Mouse (Mus musculus): ENCODE results near the gene Mdm4.
"Not testable (repeated sequence)": the region's sequence is repeated elsewhere in the genome, so short reads cannot be mapped to it uniquely, and the experiment has no call there.

Gene Mdm4

DNA sequence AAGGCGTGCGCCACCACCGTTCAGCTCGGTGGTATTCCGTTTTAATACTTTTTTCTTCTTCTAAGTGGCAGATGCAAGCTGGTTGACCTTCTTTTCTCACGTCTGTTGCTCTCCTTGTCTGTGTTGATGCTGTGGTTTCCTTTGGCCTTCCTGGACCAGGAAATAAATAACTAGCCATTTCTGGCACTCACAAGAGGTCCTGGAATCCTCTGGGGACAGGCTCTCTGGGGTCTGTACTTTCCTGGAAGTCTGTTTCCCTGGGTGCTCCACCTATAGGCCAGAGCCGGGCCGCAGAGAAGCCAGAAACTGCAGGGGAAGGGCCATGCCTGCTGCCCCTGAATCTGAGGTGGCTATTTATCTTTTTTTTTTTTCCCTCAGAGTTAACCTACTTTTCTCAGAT is 24.0 kb upstream of the Mdm4 start:
- in situ Hi-C loops (cut with MboI, MseI): loop anchor here (5.0 to 10.0 kb wide), 2 partner anchors 33 to 250 kb away; partner anchors contain the start of gene Golt1a (in 1 of the 2)

- in situ Hi-C loops (cut with MboI, MseI): loop anchor here (5.0 to 10.0 kb wide), 2 partner anchors 34 to 252 kb away; partner anchors contain the start of gene Golt1a (in 1 of the 2)
Measured at GRCm38 (mm10) chr1:133053034-133053433, 22.7 kb upstream of the Mdm4 start.

GRCm38 (mm10) chr1:133051829-133052228 is 21.5 kb upstream of the Mdm4 start:
- in situ Hi-C loops (cut with MboI, MseI): loop anchor here (5.0 to 10.0 kb wide), 2 partner anchors 35 to 253 kb away; partner anchors contain the start of gene Golt1a (in 1 of the 2)

GRCm38 (mm10) chr1:133050001-133050431 is 19.7 kb upstream of the Mdm4 start:
- in situ Hi-C loops (cut with MboI, MseI): loop anchor here (5.0 to 10.0 kb wide), 2 partner anchors 37 to 255 kb away; partner anchors contain the start of gene Golt1a (in 1 of the 2)

DNA sequence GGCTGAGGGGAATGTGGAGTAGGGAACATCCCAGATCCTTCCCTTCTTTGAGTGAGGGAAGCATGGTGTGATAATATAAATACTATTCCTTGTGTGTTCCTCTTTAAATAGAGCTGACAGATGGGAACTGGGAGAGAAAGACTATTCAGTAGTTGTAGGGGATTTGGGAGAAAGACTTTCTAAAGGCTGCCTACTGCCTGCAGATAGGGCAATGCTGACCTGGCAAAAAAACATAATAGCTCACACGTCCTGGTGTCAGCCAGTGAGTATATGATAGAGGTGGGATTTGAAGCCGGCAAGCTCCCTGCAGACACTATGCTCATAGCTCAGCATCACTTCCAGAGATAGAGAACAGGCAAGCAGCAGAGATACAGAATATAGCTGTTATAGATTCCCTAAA is 18.3 kb upstream of the Mdm4 start:
- in situ Hi-C loops (cut with MboI, MseI): loop anchor here in 1 of 2 experiments (5.0 kb wide), 1 partner anchor 84 kb away; the partner anchor contains the start of gene Ppp1r15b

- in situ Hi-C loops (cut with MboI, MseI): loop anchor here in 1 of 2 experiments (5.0 kb wide), 1 partner anchor 85 kb away; the partner anchor contains the start of gene Ppp1r15b
Measured at GRCm38 (mm10) chr1:133047575-133047974, 17.2 kb upstream of the Mdm4 start.

GRCm38 (mm10) chr1:133046441-133046931 is 16.1 kb upstream of the Mdm4 start:
- in situ Hi-C loops (cut with MboI, MseI): loop anchor here in 1 of 2 experiments (5.0 kb wide), 1 partner anchor 86 kb away; the partner anchor contains the start of gene Ppp1r15b

GRCm38 (mm10) chr1:133045861-133046440 is 15.6 kb upstream of the Mdm4 start:
- in situ Hi-C loops (cut with MboI, MseI): loop anchor here in 1 of 2 experiments (5.0 kb wide), 1 partner anchor 86 kb away; the partner anchor contains the start of gene Ppp1r15b

- in situ Hi-C loops (cut with MboI, MseI): loop anchor here in 1 of 2 experiments (5.0 kb wide), 1 partner anchor 87 kb away; the partner anchor contains the start of gene Ppp1r15b
Measured at GRCm38 (mm10) chr1:133045011-133045860, 14.9 kb upstream of the Mdm4 start, which contains the start of gene Pik3c2b. TSS of gene Pik3c2b (plus strand) at chr1:133045667.

DNA sequence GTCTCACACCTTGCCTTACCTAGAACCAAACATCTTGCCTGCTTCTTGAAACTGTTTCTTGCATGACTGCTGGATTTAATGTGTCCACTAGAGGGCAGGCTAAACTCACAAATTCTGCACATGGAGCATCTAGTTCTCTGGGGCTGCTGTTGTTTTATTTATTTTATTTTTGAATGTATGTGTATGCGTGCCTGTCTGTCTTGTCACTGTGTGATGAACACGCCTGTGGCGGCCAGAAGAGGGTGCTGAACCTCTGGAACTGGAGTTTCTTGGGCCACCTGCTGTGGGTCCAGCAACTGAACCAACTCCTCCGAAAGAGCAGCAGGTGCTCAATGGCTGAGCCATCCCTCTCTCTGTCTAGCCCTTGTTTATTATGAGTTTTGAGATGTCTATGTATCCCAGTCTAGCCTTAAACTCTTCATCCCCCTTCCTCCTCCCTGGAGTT is 9.2 kb upstream of the Mdm4 start:
- in situ Hi-C loops (cut with MboI, MseI): loop anchor here in 1 of 2 experiments (5.0 kb wide), 1 partner anchor 93 kb away; the partner anchor contains the start of gene Ppp1r15b

DNA sequence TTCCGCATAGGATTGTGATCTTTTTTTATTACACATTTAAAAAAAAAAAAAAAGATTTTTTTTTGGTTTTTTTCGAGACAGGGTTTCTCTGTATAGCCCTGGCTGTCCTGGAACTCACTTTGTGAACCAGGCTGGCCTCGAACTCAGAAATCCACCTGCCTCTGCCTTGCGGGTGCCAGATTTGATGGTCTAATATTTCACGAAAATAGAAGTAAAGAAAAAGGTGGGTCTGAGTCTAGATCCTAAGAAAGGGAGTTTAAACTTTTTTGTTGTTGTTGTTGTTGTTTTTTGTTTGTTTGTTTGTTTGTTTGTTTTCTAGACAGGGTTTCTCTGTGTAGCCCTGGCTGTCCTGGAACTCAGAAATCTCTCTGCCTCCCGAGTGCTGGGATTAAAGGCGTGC is 4.3 kb upstream of the Mdm4 start:
- in situ Hi-C loops (cut with MboI, MseI): loop anchor here in 1 of 2 experiments (5.0 kb wide), 1 partner anchor 98 kb away; the partner anchor contains the start of gene Ppp1r15b

GRCm38 (mm10) chr1:133034091-133034460 is 3.7 kb upstream of the Mdm4 start:
- in situ Hi-C loops (cut with MboI, MseI): no loop called here

- in situ Hi-C loops (cut with MboI, MseI): no loop called here
Measured at GRCm38 (mm10) chr1:133033316-133034090, 3.1 kb upstream of the Mdm4 start.

DNA sequence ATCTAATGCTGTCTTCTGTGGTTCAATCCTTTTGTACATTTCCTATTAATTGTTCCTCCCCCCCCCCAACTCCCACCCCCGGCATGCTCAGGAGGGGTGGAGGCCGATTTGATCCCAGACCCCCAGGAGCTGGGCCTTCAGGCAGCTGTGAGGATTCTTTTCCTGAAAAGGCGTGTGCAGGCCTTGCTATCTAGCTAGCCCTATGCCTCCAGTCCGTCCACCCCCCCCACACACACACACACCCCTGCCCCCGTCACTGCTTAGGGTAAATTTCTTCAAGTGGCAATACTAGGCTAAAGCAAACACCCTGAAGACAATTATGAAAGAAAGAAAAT is 2.6 kb upstream of the Mdm4 start:
- in situ Hi-C loops (cut with MboI, MseI): no loop called here

DNA sequence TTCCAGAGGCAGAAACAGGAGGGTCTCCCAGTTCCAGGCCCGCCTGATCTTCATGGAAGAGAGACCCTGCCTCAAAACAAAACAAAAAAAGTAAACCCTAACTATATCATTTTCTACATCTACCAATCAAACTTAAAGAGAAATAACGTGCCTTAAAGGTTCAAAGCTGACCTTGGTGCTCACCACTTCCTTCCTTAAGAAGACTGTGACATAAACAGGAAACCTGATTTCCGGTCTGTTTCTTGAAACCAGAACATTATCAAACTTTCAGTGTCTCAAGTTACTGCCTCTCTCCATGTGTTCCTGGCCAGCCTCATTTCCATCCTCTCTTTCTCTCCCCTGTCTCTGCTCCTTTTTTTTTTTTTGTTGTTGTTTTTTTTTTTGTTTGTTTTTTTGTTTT is 617 bp downstream of the Mdm4 start:
- in situ Hi-C loops (cut with MboI, MseI): no loop called here

- in situ Hi-C loops (cut with MboI, MseI): no loop called here
Measured at GRCm38 (mm10) chr1:133027980-133028379, 2.4 kb downstream of the Mdm4 start.

GRCm38 (mm10) chr1:133027126-133027525 is 3.2 kb downstream of the Mdm4 start:
- in situ Hi-C loops (cut with MboI, MseI): no loop called here

GRCm38 (mm10) chr1:133025796-133026190 is 4.6 kb downstream of the Mdm4 start:
- in situ Hi-C loops (cut with MboI, MseI): not testable (repeated sequence)

GRCm38 (mm10) chr1:133025051-133025795 is 5.1 kb downstream of the Mdm4 start:
- in situ Hi-C loops (cut with MboI, MseI): no loop called here

DNA sequence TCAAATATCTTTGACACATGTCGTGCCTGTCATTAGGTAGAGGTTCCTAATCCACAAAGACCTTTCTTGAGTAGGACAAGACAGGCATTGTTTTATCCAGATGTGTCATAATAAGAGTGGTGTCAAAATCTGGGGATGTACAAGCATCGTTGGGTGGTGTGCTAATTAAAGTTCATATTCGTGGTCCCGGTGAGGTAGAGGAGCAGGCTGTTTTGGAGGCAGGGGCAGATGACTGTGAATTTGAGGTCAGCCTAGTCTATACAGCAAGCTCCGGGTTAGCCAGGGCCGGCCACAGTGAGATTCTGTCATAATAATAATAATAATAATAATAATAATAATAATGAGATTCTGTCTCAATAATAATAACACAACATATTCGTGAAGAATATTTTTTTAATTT is 5.9 kb downstream of the Mdm4 start:
- in situ Hi-C loops (cut with MboI, MseI): loop anchor here in 1 of 2 experiments (25.0 kb wide), 1 partner anchor 1112 kb away; the partner anchor contains the start of gene Nucks1
